Mouse (Mus musculus) liver, postnatal 0 days (tissue): ENCODE results near the gene Bcl11b. TPM values are rescaled to one million over a fixed set of nuclear protein-coding genes. Genes with fewer than 3 reads are reported as not detected.

Experiments used
- ATAC-seq: fragments of 200-750 bp; cut with Nextera tagmentation; 2 replicates; pipeline ENCODE4 v1.8.0; 2017; ENCODE audit warnings: mild to moderate bottlenecking, moderate library complexity
- DNase-seq: peaks from one replicate; pipeline ENCODE4 v3.0.0-alpha.2; 2016
- H3K27ac ChIP-seq: fragments of 300-500 bp; sonication (generic); 2 replicates; pipeline ENCODE4 v1.5.1; 2014; ENCODE audit warnings: antibody characterized with exemption, moderate library complexity, mild to moderate bottlenecking, low read depth
- H3K27me3 ChIP-seq: fragments of 300-500 bp; sonication (generic); 2 replicates; pipeline ENCODE4 v1.6.1; 2014; ENCODE audit warnings: low read length, control low read depth, mixed read lengths; ENCODE audit not compliant: insufficient read depth
- H3K36me3 ChIP-seq: fragments of 300-500 bp; sonication (generic); replicated peaks from 2 replicates; pipeline ENCODE4 v1.6.1; 2014; ENCODE audit warnings: mild to moderate bottlenecking, control low read depth, low read length, moderate library complexity, mixed read lengths; ENCODE audit not compliant: insufficient read depth
- H3K4me1 ChIP-seq: fragments of 300-500 bp; sonication (generic); 2 replicates; pipeline ENCODE4 v1.6.1; 2014; ENCODE audit warnings: antibody characterized with exemption, mild to moderate bottlenecking, control low read depth; ENCODE audit not compliant: insufficient read depth
- H3K4me2 ChIP-seq: fragments of 300-500 bp; sonication (generic); 2 replicates; pipeline ENCODE4 v1.6.1; 2014; ENCODE audit warnings: low read depth, mild to moderate bottlenecking, low read length, moderate library complexity, mixed read lengths
- H3K4me3 ChIP-seq: fragments of 300-500 bp; sonication (generic); 2 replicates; pipeline ENCODE4 v1.5.1; 2014; ENCODE audit warnings: low read depth, low read length
- H3K9ac ChIP-seq: fragments of 300-500 bp; sonication (generic); replicated peaks from 2 replicates; pipeline ENCODE4 v1.6.1; 2014; ENCODE audit warnings: mild to moderate bottlenecking, moderate library complexity
- H3K9me3 ChIP-seq: fragments of 300-500 bp; sonication (generic); 2 replicates; pipeline ENCODE4 v1.6.1; 2016; ENCODE audit warnings: mild to moderate bottlenecking, control low read depth, low read length, mixed read lengths
- CTCF ChIP-seq: sonication (generic); IDR thresholded peaks from 2 replicates; pipeline ENCODE4 v1.5.1; 2016; ENCODE audit warnings: antibody characterized with exemption, low read depth
- EP300 ChIP-seq: IDR thresholded peaks from 2 replicates; pipeline ENCODE4 v1.6.1; 2016; ENCODE audit warnings: antibody characterized with exemption, low read depth, mild to moderate bottlenecking
- WGBS: fragments of 180-500 bp; shearing (Covaris S2); extraction: QIAGEN DNeasy Blood & Tissue Kit; methylation state at CpG from one replicate; pipeline ENCODE4 v1.1.7; 2014; ENCODE audit not compliant: insufficient replicate concordance; 5-methylcytosine and 5-hydroxymethylcytosine counted together
- polyA plus RNA-seq: library from polyadenylated mRNA; unstranded; fragments of >200 nt; fragmentation: Nextera tagmentation; extraction: Ambion mirVana; gene quantifications from 2 replicates; pipeline ENCODE4 v1.2.1, GENCODE M21; 2015

The Bcl11b gene
- polyA plus RNA-seq, 1 experiment from 2014 or later: not detected

GRCm38 (mm10) chr12:107879114-107879777 is 124.2 kb downstream of the Bcl11b start:
- ATAC-seq: no peak
- TF ChIP-seq EP300 (no peak), CTCF (no peak)
- H3K4me3 ChIP-seq: no peak overlapping the region
- no peak overlapping the region for H3K9ac ChIP-seq
- WGBS: 83% methylated on average over 16 of the region's 16 CpGs
- no peak overlapping the region for H3K27ac ChIP-seq
- DNase-seq: no peak
- no peaks in the 10 kb centered on the region for H3K27me3 ChIP-seq
- no peaks in the 10 kb centered on the region for H3K4me1 ChIP-seq
- H3K36me3 ChIP-seq: no peaks in the 10 kb centered on the region
- H3K9me3 ChIP-seq: no peaks in the 10 kb centered on the region
- no peak overlapping the region for H3K4me2 ChIP-seq

- no peaks in the 10 kb centered on the region for H3K27me3 ChIP-seq
- 84% methylated on average over 9 of the region's 9 CpGs for WGBS
- no peak overlapping the region for H3K4me3 ChIP-seq
- no peak for TF ChIP-seq CTCF
- no peak for TF ChIP-seq EP300
- peaks cover 2% of the 10 kb centered on the region; the same call in 1 of the 2 replicates for H3K9me3 ChIP-seq
- no peak overlapping the region for H3K4me2 ChIP-seq
- no peaks in the 10 kb centered on the region for H3K4me1 ChIP-seq
- DNase-seq (no peak), ATAC-seq (no peak)
- H3K27ac ChIP-seq: no peak overlapping the region
- H3K36me3 ChIP-seq: no peaks in the 10 kb centered on the region
- H3K9ac ChIP-seq: no peak overlapping the region
These were observed 127.2 kb downstream of the Bcl11b start for GRCm38 (mm10) chr12:107876237-107876636.

GRCm38 (mm10) chr12:107874467-107875142 is 128.8 kb downstream of the Bcl11b start:
- H3K9ac ChIP-seq: no peak overlapping the region
- 86% methylated on average over 27 of the region's 27 CpGs for WGBS
- H3K27me3 ChIP-seq: no peaks in the 10 kb centered on the region
- DNase-seq: no peak
- no peaks in the 10 kb centered on the region for H3K36me3 ChIP-seq
- H3K4me1 ChIP-seq: no peaks in the 10 kb centered on the region
- TF ChIP-seq CTCF: no peak
- TF ChIP-seq EP300: no peak
- peaks cover 3% of the 10 kb centered on the region; the same call in 1 of the 2 replicates for H3K9me3 ChIP-seq
- no peak for ATAC-seq
- H3K4me2 ChIP-seq: no peak overlapping the region
- H3K27ac ChIP-seq: no peak overlapping the region
- H3K4me3 ChIP-seq: no peak overlapping the region

GRCm38 (mm10) chr12:107869526-107870050 is 133.8 kb downstream of the Bcl11b start:
- DNase-seq: no peak
- TF ChIP-seq EP300 (no peak), CTCF (no peak)
- ATAC-seq: no peak
- no peaks in the 10 kb centered on the region for H3K27me3 ChIP-seq
- no peak overlapping the region for H3K27ac ChIP-seq
- H3K36me3 ChIP-seq: no peaks in the 10 kb centered on the region
- no peaks in the 10 kb centered on the region for H3K4me1 ChIP-seq
- no peak overlapping the region for H3K9ac ChIP-seq
- WGBS: 71% methylated on average over 20 of the region's 20 CpGs
- no peak overlapping the region for H3K4me3 ChIP-seq
- H3K9me3 ChIP-seq: peaks cover 3% of the 10 kb centered on the region; the same call in 1 of the 2 replicates
- no peak overlapping the region for H3K4me2 ChIP-seq

GRCm38 (mm10) chr12:107868291-107868690 is 135.1 kb downstream of the Bcl11b start:
- no peak overlapping the region for H3K4me3 ChIP-seq
- H3K9me3 ChIP-seq: peaks cover 3% of the 10 kb centered on the region; the same call in 1 of the 2 replicates
- H3K27ac ChIP-seq: no peak overlapping the region
- DNase-seq (no peak), ATAC-seq (no peak)
- no peak overlapping the region for H3K9ac ChIP-seq
- 76% methylated on average over 2 of the region's 2 CpGs for WGBS
- no peaks in the 10 kb centered on the region for H3K27me3 ChIP-seq
- H3K4me2 ChIP-seq: no peak overlapping the region
- H3K4me1 ChIP-seq: no peaks in the 10 kb centered on the region
- no peaks in the 10 kb centered on the region for H3K36me3 ChIP-seq
- TF ChIP-seq EP300 (no peak), CTCF (no peak)

Other genes starting within 250 kb of the Bcl11b start
- gene Setd3, start 175.7 kb upstream of the Bcl11b start, polyA plus RNA-seq: 35.6 and 38.0 TPM in 2 replicates
- gene Ccnk, start 176.0 kb upstream of the Bcl11b start, polyA plus RNA-seq: 1.7 and 1.8 TPM in 2 replicates